Mouse (Mus musculus): ENCODE measurements at regions not wholly inside any gene's neighbourhood (a gene's known extent, or its start where the extent isn't known, plus 50 kb on each side); places are given as distances from the start of the nearest gene placed in this dataset.

DNA sequence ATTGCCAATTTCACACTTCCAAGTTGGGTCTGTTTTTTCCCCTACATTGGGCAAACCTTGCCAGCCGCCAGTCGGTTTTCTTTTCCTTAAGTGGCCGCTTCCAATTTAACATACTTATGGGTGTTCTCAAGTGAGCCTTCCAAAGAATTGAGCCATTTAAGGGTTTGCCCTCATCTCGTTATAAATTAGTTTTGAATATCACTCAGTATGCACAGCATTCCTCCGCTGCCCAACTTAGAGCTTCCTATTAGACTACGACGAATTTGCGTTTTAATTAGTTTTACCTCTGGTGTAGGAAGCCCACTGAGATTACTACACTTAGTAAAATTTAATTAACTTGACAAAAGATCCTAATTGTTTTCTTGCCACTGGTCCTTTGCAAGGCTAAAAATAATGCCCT, 209.9 kb downstream of the Cdh11 start:
- intact Hi-C loops (cut with DNase I): no loop called here
- no peak for DNase-seq (ENCODE audit: extremely low spot score in 1 of 2, low spot score in 2 of 2)

DNA sequence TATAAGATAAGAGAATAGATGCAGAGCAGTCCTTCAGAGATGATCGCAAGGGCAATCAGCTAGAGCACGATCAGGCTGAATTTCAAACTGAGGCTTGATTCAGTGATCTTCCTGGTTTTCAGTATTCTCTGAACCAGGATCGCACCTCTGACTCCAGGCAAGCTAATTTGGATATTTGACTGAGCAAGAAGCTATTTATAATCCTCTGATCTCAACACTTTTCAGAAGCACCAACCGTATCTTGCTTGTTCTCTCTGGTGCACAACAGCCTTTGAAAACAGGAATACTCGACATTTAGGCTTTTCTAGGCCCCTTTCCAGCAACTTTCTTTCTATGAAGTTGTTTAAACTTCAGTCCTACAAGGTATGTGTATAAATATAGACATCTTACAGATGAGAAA, 217.7 kb downstream of the Cdh11 start:
- intact Hi-C loops (cut with DNase I): no loop called here
- DNase-seq (ENCODE audit: extremely low spot score in 1 of 2, low spot score in 2 of 2): no peak

DNA sequence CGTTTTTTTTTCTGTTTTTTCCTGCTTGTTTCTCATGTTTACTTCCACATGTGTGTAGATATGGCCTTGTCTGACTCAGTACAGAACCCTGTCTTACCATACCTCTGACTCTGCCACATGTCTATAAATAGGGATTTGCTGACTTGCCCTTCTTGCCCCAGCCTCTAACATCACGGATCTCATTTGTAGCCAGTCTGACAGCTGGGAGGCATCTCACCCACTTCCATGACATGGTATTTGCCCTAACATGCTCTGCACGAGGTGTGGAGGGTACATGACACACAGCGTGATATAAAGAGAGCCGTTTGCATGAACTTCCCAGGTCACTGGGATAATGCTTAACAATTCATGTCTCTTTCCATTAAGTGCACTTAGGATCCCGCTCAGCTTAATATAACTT, 231.2 kb downstream of the Cdh11 start:
- intact Hi-C loops (cut with DNase I): no loop called here
- DNase-seq (ENCODE audit: extremely low spot score in 1 of 2, low spot score in 2 of 2): no peak

DNA sequence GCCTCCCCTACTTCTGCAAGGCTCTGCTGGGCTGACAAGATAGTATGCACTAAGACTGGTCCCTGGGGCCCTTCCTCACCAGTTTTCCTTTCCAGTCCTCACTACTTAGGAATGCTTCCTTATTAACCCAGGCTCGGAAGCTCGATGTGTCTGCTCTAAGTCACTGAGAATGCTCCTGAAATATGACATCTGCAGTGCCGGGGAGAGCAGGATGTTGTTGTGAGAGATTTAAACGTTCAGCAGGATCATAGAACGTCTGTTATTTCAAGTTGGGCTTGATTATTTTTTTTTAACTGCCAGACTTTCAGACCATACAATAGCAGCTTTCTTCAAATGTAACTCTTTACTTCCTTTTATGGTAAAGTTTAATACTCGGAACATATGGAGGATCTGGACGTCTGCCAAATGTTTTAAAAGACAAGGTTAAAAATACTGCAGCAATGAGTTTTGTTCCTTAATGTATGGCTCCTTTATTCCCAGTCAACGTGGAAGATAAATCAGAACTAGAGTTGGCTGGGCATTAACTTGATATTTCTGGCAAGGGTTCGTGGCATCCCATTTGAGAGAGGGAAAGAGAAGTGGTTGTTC, 232.0 kb downstream of the Cdh11 start:
- peak; percentile 18 to 75 for DNase-seq (ENCODE audit: extremely low spot score in 1 of 2, low spot score in 2 of 2)
- intact Hi-C loops (cut with DNase I): no loop called here

DNA sequence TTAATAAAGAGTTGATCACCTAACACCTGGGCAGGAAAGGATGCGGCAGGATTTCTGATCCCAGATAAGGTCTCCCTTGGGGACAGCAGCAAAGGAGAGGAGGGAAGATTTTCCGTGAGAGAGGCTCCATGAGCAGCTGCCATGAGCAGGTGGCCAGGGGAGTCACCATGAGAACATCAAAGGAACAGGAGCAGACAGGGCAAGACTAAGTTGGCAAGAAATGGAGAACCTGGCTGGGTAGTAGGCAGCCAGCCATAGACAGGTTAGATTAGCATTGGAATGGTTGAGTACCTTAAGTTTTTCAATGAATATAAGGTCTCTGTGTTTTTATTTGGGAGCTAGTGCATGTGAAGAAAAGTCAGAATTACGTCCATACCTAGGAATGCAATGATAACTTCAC, 246.6 kb downstream of the Cdh11 start:
- intact Hi-C loops (cut with DNase I): no loop called here
- DNase-seq (ENCODE audit: extremely low spot score in 1 of 2, low spot score in 2 of 2): no peak

DNA sequence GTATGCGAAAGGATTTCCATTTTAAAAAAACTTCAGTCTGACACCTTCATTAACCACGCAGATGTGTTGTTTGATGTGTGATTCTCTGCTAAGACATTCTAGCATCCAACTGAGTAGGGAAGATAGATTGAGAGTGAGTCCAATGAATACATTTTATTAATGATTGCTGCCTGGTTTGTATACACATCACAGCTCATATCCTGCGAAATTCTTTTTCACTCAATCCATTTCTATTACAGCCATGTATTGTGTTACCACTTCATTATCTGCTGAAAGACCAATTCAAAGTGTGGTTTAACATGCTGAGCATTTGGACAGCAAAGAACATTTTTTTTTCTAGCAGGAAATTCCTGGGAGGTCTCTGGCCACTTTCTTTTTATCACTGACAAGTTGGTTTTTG, 247.4 kb downstream of the Cdh11 start:
- DNase-seq (ENCODE audit: extremely low spot score in 1 of 2, low spot score in 2 of 2): no peak
- intact Hi-C loops (cut with DNase I): no loop called here

DNA sequence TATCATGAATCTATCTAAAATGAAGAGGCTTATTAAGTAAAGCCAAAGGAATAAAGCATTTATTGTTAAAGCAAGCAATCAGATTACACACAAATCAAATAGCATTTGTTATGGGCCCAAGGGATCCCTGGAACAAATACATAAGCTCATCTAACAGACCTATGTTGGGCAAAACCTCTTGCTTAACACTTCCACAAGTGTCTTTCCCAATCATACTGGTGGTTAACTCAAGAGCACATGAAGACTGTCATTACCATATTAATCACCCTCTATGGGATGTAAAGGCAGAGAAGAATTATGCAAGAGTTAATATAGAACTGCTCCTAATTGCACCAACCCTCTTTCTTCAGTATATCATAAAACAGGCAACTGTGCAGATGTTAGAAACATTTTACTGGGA, 267.0 kb downstream of the Cdh11 start:
- intact Hi-C loops (cut with DNase I): no loop called here
- no peak for DNase-seq (ENCODE audit: extremely low spot score in 1 of 2, low spot score in 2 of 2)

DNA sequence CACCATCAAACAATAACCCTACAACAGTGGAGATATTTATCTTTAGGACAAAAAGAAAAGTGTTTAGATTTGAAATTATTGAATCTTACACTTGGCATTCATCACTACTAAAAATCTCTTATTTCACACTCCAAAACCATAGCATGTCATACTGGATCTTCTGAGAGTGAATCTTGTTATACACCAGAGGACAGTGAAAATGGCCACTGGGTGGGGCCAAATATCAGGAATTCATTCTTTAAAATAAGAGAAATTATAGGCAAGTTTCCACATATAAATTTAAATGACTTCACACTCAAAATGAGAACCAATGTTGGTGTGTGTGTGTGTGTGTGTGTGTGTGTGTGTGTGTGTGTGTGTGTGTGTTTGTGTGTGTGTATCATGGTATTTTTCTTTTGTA, 269.7 kb downstream of the Cdh11 start:
- no peak for DNase-seq (ENCODE audit: extremely low spot score in 1 of 2, low spot score in 2 of 2)
- intact Hi-C loops (cut with DNase I): no loop called here

DNA sequence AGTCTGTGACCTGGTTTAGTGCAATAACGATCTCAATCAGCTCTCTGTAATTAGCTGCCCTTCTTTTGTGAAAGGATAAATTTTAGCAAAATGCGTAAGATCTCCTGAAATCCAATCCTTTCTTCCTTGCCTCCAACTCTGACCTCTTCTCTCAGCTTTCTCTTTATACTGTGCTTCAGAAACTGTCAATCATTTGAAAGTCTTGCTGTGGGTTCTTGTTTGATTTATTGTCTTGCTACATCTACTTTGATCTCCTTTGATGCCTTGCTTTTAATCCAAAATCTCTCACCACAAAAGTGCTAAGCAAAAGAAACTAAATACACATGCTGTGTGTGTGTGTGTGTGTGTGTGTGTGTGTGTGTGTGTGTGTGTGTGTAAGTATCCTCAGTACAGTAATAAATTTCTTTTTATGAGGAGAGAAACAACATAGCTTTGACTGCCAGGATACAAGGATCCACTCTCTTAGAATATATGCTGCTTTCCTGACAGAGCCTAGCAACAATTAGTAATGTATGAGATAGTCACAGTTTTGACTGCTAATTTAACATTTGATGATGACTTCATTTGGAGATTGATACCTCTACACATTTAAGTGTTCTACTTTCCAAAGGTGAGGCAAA, 270.5 kb downstream of the Cdh11 start:
- no peak for DNase-seq (ENCODE audit: extremely low spot score in 1 of 2, low spot score in 2 of 2)
- intact Hi-C loops (cut with DNase I): no loop called here

DNA sequence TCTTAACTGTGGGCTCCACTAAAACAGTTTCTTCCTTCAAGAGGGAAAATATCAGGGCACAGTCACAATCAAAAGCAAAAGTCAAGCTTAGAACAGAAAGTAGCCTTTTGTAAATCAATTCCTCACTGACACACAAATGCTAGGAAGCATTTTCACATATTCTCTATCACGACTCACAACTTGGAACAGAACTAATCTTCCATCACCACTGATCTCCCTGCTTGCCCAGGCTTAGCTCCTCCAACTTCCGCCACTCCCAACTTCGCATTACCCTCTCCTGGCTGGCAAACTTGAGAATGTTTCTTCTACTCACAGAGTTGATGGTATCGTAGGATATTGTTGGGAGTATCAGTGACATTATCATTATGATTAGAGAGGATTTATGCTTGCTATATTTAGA, 284.7 kb downstream of the Cdh11 start:
- intact Hi-C loops (cut with DNase I): no loop called here
- DNase-seq (ENCODE audit: extremely low spot score in 1 of 2, low spot score in 2 of 2): no peak

DNA sequence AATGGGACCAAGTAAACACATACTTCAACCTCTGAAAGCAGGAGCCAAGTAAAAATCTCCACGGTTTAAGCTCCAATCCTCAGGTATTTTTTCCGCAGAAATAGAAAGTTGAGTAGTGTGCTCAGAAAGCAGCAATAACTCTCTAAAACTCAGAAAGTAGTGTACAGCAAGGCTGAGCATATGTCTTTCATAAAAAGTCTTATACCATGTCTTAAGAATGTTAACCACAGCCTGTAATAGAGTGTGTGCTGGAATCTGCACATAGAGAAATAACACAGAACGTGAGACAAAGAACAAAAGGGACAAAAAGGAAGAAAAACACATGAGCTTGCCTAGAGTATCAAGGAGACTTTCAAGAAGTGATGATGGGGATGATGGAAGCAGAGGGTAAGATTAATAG, 285.2 kb downstream of the Cdh11 start:
- DNase-seq (ENCODE audit: extremely low spot score in 1 of 2, low spot score in 2 of 2): no peak
- intact Hi-C loops (cut with DNase I): no loop called here

DNA sequence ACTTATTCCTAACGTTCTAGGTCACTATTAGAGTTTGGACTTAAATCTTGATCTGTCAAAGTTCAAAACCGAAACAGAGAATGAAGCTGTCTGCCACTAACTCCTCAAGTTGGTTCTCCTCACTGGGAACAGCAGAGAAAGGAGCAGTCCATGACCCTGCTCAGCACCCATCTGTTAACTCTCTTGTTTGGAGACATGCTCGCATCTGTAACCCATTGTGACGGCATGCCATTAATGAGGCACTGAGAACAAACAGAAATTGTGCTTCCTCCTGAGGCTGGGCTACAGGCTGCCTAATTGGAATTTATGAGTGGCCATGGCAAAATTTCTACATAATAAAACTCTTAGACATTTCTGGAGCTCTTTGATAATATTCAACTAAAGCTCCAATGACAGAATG, 286.4 kb downstream of the Cdh11 start:
- no peak for DNase-seq (ENCODE audit: extremely low spot score in 1 of 2, low spot score in 2 of 2)
- intact Hi-C loops (cut with DNase I): no loop called here

DNA sequence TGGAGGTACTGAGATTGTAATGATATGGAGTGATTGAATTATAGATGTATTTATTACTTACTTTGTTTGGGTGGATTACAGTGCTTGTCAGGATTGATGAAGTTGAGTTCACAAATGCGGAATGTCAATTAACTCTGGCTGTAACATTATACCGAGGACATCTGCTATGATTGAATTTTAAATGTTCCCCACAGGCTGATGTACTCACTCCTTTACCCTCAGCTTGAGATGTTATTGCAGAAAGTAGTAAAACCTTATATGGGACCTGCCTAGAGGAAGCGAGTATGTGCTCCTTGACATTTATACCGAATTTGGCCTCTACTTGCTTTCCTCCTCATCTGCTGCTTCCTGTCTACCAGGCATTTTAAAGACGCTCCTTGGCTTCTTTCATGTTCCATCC, 288.3 kb downstream of the Cdh11 start:
- intact Hi-C loops (cut with DNase I): no loop called here
- no peak for DNase-seq (ENCODE audit: extremely low spot score in 1 of 2, low spot score in 2 of 2)

DNA sequence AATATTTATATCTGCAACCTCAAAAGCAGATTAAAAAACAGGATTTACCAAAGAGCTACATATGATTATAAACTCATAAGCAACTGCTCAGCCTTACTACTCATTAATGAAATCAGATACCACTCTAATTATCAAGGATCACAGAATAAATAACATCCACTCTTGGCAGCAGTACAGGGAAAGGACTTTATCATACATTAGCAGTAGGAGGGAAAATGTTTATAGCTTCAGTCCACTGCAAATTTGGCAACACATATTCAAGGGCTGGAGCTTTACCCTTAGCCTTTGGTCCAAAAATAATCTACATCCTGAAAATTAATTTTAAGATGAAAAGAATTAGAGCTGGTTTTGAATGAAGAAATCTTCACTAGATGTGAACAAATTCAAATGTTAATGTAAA, 288.7 kb downstream of the Cdh11 start:
- no peak for DNase-seq (ENCODE audit: extremely low spot score in 1 of 2, low spot score in 2 of 2)
- intact Hi-C loops (cut with DNase I): no loop called here

DNA sequence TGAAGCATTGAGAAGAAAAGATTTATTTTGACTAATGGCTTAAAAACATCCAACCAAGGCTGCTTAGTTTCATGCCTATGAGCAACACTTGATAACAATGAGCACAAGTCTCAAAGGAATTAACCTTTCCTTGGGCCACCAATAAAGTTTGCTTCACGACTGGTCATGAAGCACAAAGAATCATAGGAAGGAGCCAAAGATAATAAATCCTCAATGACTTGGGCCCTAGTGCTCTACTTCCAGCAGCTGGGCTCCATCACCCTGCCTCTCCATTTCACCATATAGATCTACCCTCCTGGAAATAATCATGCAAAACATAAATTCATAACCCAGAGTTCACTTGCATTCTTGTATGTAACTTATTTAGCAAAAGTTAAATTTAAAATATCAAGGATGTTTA, 289.4 kb downstream of the Cdh11 start:
- intact Hi-C loops (cut with DNase I): no loop called here
- DNase-seq (ENCODE audit: extremely low spot score in 1 of 2, low spot score in 2 of 2): no peak

DNA sequence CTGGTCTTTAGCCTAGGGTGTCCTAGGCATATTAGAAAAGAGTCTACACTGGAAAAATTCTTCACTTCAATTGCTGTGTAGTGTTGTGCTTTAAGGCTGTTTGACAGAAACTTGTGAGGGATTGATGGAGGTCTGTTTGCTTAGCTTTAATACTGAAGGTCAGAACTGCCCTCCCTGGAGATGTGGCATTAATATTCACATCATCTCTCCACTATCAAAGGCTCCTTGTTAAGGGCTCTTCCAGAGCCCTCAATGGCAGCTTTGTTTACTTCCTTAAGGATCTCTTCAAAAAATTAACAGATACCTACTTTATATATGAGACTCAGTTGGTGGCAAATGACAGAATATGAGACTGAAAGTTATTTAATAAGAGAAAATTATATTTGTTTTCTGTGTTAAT, 294.4 kb downstream of the Cdh11 start:
- intact Hi-C loops (cut with DNase I): no loop called here
- no peak for DNase-seq (ENCODE audit: extremely low spot score in 1 of 2, low spot score in 2 of 2)

DNA sequence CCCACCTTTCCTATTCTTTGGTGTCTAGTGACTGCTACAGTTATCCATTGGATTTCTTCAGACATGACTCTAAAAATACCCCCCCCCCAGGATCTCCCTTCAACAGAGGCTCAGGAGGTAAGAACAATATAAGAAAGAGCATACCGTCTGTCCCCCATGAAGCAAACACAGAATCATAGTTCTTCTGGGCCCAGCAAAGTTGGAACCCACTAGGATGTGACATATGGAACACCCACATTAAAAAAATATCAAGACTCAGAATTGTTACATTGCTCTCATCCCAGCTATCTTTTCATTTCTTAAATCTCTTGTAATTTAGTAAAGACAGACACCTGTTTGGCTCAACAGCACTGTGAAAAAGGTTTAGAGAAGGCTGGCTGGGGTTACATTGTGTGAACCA, 297.2 kb downstream of the Cdh11 start:
- DNase-seq (ENCODE audit: extremely low spot score in 1 of 2, low spot score in 2 of 2): no peak
- intact Hi-C loops (cut with DNase I): no loop called here

DNA sequence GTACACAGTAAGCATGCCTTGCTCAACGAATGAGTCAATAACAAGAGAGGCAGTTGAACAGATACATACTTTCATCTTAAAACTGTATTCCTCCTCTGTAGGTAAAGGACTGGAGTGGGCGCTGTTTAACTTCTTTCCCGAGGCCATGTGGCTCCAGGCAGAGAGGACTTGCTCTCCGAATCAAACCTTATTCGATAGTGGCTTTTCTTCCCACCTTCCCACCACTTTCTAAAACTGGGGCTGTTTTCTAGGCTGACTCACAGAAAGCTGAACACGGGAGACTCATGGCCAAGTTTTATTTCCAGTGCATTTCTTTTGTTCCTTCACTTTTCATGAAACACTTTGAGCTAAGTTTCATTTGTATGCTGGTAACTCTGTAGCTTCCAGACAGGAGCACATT, 297.6 kb downstream of the Cdh11 start:
- peak in 1 of 2 experiments; percentile 16 for DNase-seq (ENCODE audit: extremely low spot score in 1 of 2, low spot score in 2 of 2)
- intact Hi-C loops (cut with DNase I): no loop called here

DNA sequence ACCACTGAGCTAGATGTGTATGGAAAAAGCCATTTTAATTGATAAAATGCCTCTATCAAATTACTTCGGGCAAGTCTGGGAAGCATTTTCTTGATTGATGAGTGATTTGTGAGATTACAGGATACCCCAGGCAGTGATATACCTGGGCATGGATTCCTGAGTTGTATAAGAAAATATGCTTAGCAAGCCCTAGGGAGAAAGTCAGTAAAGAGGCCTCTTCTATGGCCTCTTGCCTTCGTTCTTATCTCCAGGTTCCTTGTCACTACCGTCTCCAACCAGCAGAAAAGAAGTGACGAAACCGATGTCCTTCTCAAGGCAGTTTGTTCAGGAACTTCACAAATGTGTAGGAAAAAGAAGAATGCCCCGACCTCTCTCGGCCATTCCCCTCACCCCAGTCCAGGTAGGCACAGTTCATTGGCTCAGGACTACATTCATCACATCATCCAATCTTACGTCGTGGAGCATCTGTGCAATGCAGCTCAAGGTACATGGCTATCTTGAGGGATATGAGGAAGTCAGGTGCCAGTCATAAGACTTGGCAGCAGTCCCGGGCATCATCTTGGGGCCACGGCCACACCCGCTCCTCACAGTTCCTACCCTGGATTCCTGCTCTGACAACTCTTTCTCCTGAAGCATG, 310.2 kb downstream of the Cdh11 start:
- intact Hi-C loops (cut with DNase I): no loop called here

DNA sequence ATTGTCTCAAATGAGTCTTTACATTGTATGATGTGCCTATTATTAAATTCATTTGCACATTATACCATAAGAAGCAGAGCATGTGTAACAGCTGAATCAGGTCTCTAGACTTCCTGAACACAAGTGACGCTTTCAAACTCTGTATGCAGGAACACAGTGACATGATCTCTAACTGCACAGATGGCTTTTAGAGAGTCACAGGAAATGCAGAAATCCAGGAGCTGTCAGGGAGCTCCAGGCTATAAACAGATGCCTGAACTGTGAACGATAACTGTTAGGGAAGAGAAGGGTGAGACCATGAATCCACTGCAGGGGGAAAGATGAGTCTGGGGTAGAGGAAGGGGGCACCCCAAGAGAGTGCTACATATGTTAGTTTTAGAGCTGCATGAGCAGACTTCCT, 311.2 kb downstream of the Cdh11 start:
- no peak for DNase-seq (ENCODE audit: extremely low spot score in 1 of 2, low spot score in 2 of 2)
- intact Hi-C loops (cut with DNase I): no loop called here

More for the DNA sequence above, 310.2 kb downstream of the Cdh11 start:
- DNase-seq (ENCODE audit: extremely low spot score in 1 of 2, low spot score in 2 of 2): no peak

DNA sequence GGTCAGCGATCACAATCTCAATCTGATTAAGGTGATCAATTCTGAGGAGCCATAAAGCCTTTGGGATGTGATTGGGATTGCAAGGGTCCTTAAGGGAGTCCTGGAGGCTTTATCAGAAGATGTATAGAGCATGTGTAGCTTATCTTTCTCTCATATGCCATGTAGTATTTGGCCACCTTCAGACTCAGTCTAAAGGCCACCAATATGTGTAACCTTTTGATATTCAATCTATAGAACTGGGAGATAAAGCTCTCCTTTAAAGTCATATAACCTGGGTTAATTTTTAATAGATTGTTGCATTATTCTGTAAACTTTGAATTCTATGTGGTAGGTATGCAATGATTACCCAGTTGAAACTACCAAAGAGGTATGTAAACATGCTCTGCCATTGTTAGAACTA, 314.1 kb downstream of the Cdh11 start:
- no peak for DNase-seq (ENCODE audit: extremely low spot score in 1 of 2, low spot score in 2 of 2)
- intact Hi-C loops (cut with DNase I): no loop called here

All from left cerebral cortex, postnatal 10 days (tissue).